Mouse (Mus musculus): Measurements from ENCODE around the gene Zbtb12.

DNA sequence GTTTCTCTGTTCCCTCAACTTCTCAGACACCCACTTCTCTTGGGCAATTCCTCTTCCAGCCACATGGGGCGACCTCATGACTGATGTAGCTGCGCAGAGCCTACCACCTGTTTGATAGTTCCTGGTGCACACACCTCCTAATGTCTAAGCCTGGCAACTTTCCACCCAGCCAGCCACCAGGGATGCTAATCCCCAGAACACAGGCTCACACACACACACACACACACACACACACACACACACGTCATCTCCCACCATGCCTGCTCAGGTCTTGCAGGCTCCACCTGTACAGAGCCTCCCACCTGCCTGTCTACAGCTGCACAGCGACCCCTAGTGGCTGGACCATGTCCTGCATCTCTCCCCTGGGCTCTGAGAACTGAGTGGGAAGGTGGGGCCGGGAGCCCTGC lies 32.7 kb downstream of the Zbtb12 start:
- TF ChIP-seq GATA1 (IDR thresholded peaks at IDR 0.05; ENCODE audit: borderline replicate concordance, low read length) (no peak), FLI1 (IDR thresholded peaks at IDR 0.05; ENCODE audit: low read length) (no peak)
